Mouse (Mus musculus) heart, adult 8-10 months (tissue): Measurements from ENCODE around the gene Eif2b3. TPM values are rescaled to one million over a fixed set of nuclear protein-coding genes. Genes with fewer than 3 reads are reported as not detected.

Experiments used
- DNase-seq: peaks from one replicate; pipeline ENCODE4 v3.0.0; 2022; ENCODE audit warnings: low spot score
- total RNA-seq, 4 experiments: library from RNA; stranded (reverse); gene quantifications; 2 replicates each; pipeline ENCODE4 v1.2.4; 2022

Gene Eif2b3
- total RNA-seq, 4 experiments from 2014 or later: 13.5 to 18.2 (median 15.0) TPM

- DNase-seq: no peak
These were observed 4.2 kb upstream of the Eif2b3 start for GRCm38 (mm10) chr4:117014901-117015415.

- DNase-seq: no peak
These were observed 1.5 kb upstream of the Eif2b3 start for GRCm38 (mm10) chr4:117017738-117018137.

GRCm38 (mm10) chr4:117018327-117018726, 875 bp upstream of the Eif2b3 start:
- DNase-seq: no peak

- no peak for DNase-seq
These were observed 4.3 kb downstream of the Eif2b3 start for GRCm38 (mm10) chr4:117023469-117023868.

GRCm38 (mm10) chr4:117031105-117031504, 11.9 kb downstream of the Eif2b3 start:
- no peak for DNase-seq

- DNase-seq: peak; percentile 55
These were observed 20.9 kb downstream of the Eif2b3 start for GRCm38 (mm10) chr4:117039925-117040687.

GRCm38 (mm10) chr4:117040791-117041190, 21.6 kb downstream of the Eif2b3 start:
- DNase-seq: peak; percentile 17

- DNase-seq: peak; percentile 81
These were observed 22.1 kb downstream of the Eif2b3 start for GRCm38 (mm10) chr4:117041283-117041721.

- DNase-seq: peak; percentile 85
These were observed 29.6 kb downstream of the Eif2b3 start for GRCm38 (mm10) chr4:117048836-117049235.

- DNase-seq: no peak
These were observed 30.3 kb downstream of the Eif2b3 start for GRCm38 (mm10) chr4:117049485-117049884.

- DNase-seq: peak; percentile 70
These were observed 33.4 kb downstream of the Eif2b3 start for GRCm38 (mm10) chr4:117052626-117053025.

- DNase-seq: no peak
These were observed 34.8 kb downstream of the Eif2b3 start for GRCm38 (mm10) chr4:117053956-117054355.

- DNase-seq: no peak
These were observed 36.9 kb downstream of the Eif2b3 start for GRCm38 (mm10) chr4:117056102-117056501.

- no peak for DNase-seq
These were observed 37.3 kb downstream of the Eif2b3 start for GRCm38 (mm10) chr4:117056514-117056913.

GRCm38 (mm10) chr4:117058512-117058911, 39.3 kb downstream of the Eif2b3 start:
- no peak for DNase-seq

- DNase-seq: no peak
These were observed 43.6 kb downstream of the Eif2b3 start for GRCm38 (mm10) chr4:117062700-117063390.

- DNase-seq: no peak
These were observed 48.8 kb downstream of the Eif2b3 start for GRCm38 (mm10) chr4:117068035-117068434.

- no peak for DNase-seq
These were observed 50.4 kb downstream of the Eif2b3 start for GRCm38 (mm10) chr4:117069647-117070046.

- DNase-seq: no peak
These were observed 51.4 kb downstream of the Eif2b3 start for GRCm38 (mm10) chr4:117070624-117071023.

- no peak for DNase-seq
These were observed 52.0 kb downstream of the Eif2b3 start for GRCm38 (mm10) chr4:117071183-117071582.

- no peak for DNase-seq
These were observed 68.9 kb downstream of the Eif2b3 start for GRCm38 (mm10) chr4:117087948-117088640.

- DNase-seq: no peak
These were observed 71.4 kb downstream of the Eif2b3 start for GRCm38 (mm10) chr4:117090586-117090985.
